Mouse (Mus musculus) heart, postnatal 0 days (tissue): ENCODE results near the gene Hmga1.

Experiments used
- CTCF ChIP-seq: IDR thresholded peaks from 2 replicates; pipeline ENCODE4 v1.5.1; 2016; ENCODE audit warnings: antibody characterized with exemption, control low read depth, low read depth
- EP300 ChIP-seq: IDR thresholded peaks from 2 replicates; pipeline ENCODE4 v1.6.1; 2016; ENCODE audit warnings: antibody characterized with exemption, low read depth

- TF ChIP-seq CTCF (no peak), EP300 (0 out of 2 replicates have a peak, but pooled peaks have one; percentile 27)
Measured at GRCm38 (mm10) chr17:27556315-27557011, at the start of gene Hmga1.
